Mouse (Mus musculus) forebrain, embryonic 12.5 days (tissue): ENCODE results near the gene Cacng8. TPM values are rescaled to one million over a fixed set of nuclear protein-coding genes. Genes with fewer than 3 reads are reported as not detected.

Experiments
- ATAC-seq: fragments of 200-750 bp; cut with Nextera tagmentation; 2 replicates; pipeline ENCODE4 v1.8.0; 2017; ENCODE audit warnings: moderate TSS enrichment; ENCODE audit not compliant: low FRiP score
- H3K27ac ChIP-seq: fragments of 300-500 bp; sonication (generic); 2 replicates; pipeline ENCODE4 v1.5.1; 2016; ENCODE audit warnings: mild to moderate bottlenecking
- H3K27me3 ChIP-seq: fragments of 300-500 bp; sonication (generic); 2 replicates; pipeline ENCODE4 v1.6.1; 2016; ENCODE audit warnings: mild to moderate bottlenecking
- H3K36me3 ChIP-seq: fragments of 300-500 bp; sonication (generic); replicated peaks from 2 replicates; pipeline ENCODE4 v1.6.1; 2016; ENCODE audit warnings: mild to moderate bottlenecking
- H3K4me1 ChIP-seq: fragments of 300-500 bp; sonication (generic); 2 replicates; pipeline ENCODE4 v1.6.1; 2016
- H3K4me2 ChIP-seq: fragments of 300-500 bp; sonication (generic); 2 replicates; pipeline ENCODE4 v1.6.1; 2016; ENCODE audit warnings: mild to moderate bottlenecking, moderate library complexity
- H3K4me3 ChIP-seq: fragments of 300-500 bp; sonication (generic); replicated peaks from 2 replicates; pipeline ENCODE4 v1.5.1; 2016; ENCODE audit warnings: mild to moderate bottlenecking
- H3K9ac ChIP-seq: fragments of 300-500 bp; sonication (generic); 2 replicates; pipeline ENCODE4 v1.6.1; 2016; ENCODE audit warnings: mild to moderate bottlenecking
- H3K9me3 ChIP-seq: fragments of 300-500 bp; sonication (generic); 2 replicates; pipeline ENCODE4 v1.6.1; 2016
- WGBS: fragments of 180-500 bp; shearing (Covaris S2); methylation state at CpG from one replicate; pipeline ENCODE4 v1.1.7; 2016; 5-methylcytosine and 5-hydroxymethylcytosine counted together
- polyA plus RNA-seq: library from polyadenylated mRNA; unstranded; fragments of >200 nt; fragmentation: Nextera tagmentation; extraction: Ambion mirVana; gene quantifications from 2 replicates; pipeline ENCODE4 v1.2.1, GENCODE M21; 2016

Cacng8 gene
- polyA plus RNA-seq, 1 experiment from 2014 or later: 8.2 TPM

DNA sequence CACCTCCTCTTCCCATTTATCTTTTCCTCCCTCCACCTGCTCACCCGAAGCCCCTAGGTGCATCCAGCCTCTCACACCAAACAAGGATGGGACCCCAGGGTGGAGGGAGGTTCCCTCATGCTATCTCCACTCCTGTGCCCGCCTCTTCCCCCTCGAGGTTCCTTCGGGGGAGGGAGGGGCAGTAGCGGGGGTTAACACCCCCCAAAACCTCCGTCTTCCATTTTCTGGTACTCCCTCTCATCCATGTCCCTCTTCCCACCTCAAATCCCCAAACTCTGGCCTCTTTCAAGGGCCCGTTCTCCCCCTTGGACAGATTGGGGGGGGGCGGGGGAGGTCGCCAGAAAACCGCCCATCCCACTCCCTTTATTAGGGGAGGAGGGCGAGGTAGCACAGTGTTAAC, 22.9 kb upstream of the Cacng8 start:
- WGBS: 13% methylated on average over 11 of the region's 11 CpGs
- Histone ChIP-seq H3K4me1 (peaks cover 13% of the 10 kb centered on the region), H3K4me3 (no peak overlapping the region), H3K36me3 (peaks cover 32% of the 10 kb centered on the region), H3K27me3 (peaks cover 24% of the 10 kb centered on the region; the same call in 1 of the 2 replicates), H3K9ac (0 out of 2 replicates have a peak overlapping the region, but pooled peaks have one; percentile 17), H3K9me3 (no peaks in the 10 kb centered on the region), H3K27ac (no peak overlapping the region), H3K4me2 (peak overlapping the region; percentile 27)
- ATAC-seq: no peak

DNA sequence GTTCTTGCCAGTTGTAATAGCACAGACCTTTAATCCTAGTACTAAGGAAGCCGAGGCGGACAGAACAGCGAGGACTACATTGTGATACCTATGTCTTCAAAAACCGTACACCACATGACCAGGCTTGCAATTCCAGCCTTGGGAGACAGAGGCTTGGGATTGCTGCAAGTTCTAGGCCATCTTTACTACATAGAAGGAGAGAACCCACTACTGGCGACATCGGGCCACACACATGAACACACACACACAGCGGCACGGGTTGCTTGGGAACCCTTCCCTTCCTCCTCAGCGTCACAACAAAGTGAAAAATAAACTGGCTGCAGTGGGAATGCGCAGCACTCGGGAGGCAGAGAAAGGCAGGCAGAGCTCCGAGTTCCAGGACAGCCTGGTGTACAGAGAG, 22.2 kb upstream of the Cacng8 start:
- Histone ChIP-seq H3K27me3 (peaks cover 24% of the 10 kb centered on the region; the same call in 1 of the 2 replicates), H3K27ac (no peak overlapping the region), H3K4me2 (no peak overlapping the region), H3K9me3 (no peaks in the 10 kb centered on the region), H3K4me1 (peaks cover 13% of the 10 kb centered on the region), H3K4me3 (no peak overlapping the region), H3K36me3 (peaks cover 31% of the 10 kb centered on the region), H3K9ac (no peak overlapping the region)
- WGBS: 32% methylated on average over 12 of the region's 12 CpGs
- 0 out of 2 replicates have a peak, but pooled peaks have one; percentile 33 for ATAC-seq

DNA sequence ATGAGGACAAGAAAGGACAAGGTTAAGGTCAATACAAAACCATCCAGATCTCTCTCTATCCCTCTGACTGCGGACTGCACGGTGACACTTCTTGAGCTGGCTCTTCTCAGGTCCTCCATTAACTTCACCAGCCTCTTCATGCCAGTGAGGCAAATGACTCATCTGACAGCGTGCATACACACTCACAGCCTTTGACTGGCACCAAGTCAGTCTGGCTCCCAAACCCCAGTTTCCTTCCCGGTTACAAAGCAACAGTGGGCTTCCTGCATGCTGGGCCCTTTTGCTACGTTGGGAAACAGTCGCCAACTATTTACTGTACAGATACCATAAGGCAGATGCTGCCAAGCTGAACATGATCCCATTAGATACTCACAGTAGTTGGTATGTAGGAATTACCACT, 21.3 kb upstream of the Cacng8 start:
- Histone ChIP-seq H3K9ac (no peak overlapping the region), H3K27ac (no peak overlapping the region), H3K4me2 (no peak overlapping the region), H3K27me3 (peaks cover 24% of the 10 kb centered on the region; the same call in 1 of the 2 replicates), H3K4me3 (no peak overlapping the region), H3K36me3 (peaks cover 26% of the 10 kb centered on the region), H3K4me1 (peaks cover 13% of the 10 kb centered on the region), H3K9me3 (no peaks in the 10 kb centered on the region)
- ATAC-seq: no peak
- WGBS: 81% methylated on average over 6 of the region's 6 CpGs

DNA sequence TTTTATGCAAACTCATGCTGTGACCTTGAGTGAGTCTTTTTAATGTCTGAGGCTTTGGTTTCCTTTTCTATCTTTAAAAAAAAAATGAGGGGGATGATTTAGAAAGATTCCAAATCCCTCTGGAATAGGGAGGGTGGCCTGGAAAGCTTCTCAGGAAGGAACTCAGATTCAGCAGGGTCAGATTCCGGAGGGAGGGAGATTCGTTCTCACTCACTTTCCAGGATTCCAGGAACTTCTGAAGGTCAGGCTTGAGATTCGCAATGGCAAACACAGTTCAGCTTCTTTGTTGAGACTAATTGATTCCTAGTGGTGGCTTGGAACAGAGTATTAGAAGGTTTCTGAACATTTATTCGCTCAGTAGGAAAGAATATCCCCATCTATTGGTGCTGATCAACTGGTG, 20.1 kb upstream of the Cacng8 start:
- Histone ChIP-seq H3K9me3 (no peaks in the 10 kb centered on the region), H3K27ac (no peak overlapping the region), H3K9ac (no peak overlapping the region), H3K27me3 (peaks cover 22% of the 10 kb centered on the region; the same call in 1 of the 2 replicates), H3K4me3 (no peak overlapping the region), H3K36me3 (peaks cover 14% of the 10 kb centered on the region; the same call in 1 of the 2 replicates), H3K4me2 (no peak overlapping the region), H3K4me1 (peaks cover 13% of the 10 kb centered on the region)
- ATAC-seq: no peak
- 59% methylated on average over 4 of the region's 4 CpGs for WGBS

DNA sequence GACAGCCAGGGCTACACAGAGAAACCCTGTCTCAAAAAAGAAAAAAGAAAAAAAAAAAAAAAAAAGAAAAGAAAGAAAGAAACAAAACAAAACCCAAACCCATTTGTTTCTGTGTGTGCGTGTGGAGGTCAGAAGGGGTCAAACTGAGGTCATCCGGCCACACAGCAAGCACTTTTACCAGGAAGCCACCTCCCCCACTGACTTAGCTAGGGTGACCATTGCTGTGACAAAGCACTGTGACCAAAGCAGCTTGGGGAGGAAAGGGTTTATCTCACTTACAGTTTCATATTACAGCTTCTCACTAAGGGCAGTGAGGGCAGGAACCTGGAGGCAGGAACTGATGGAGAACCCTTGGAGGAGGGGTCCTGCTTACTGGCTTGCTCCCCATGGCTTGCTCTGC, 18.1 kb upstream of the Cacng8 start:
- WGBS: 63% methylated on average over 2 of the region's 2 CpGs
- ATAC-seq: no peak
- Histone ChIP-seq H3K9ac (no peak overlapping the region), H3K4me1 (peaks cover 8% of the 10 kb centered on the region), H3K4me2 (no peak overlapping the region), H3K9me3 (no peaks in the 10 kb centered on the region), H3K36me3 (no peaks in the 10 kb centered on the region), H3K27me3 (peaks cover 3% of the 10 kb centered on the region; the same call in 1 of the 2 replicates), H3K4me3 (no peak overlapping the region), H3K27ac (no peak overlapping the region)

DNA sequence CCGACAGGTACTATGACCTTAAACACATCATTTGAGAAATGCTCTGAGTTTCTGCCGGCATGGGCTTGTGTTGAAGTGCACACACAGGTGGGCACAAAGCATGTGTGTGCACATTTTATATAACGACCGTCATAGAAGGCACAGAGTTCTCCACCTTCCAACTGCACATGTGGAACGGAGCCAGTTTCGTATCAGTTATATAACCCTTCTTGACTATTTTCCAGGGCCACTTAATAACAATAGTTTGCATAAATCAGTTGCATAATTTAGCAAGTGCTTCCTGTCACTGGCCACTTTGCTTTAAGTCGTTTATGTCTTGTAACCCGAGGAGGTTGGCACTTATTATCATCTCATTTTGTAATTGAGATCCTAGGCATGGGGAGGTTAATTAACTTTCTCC, 16.7 kb upstream of the Cacng8 start:
- H3K4me1 ChIP-seq: no peaks in the 10 kb centered on the region
- no peak overlapping the region for H3K4me3 ChIP-seq
- H3K36me3 ChIP-seq: no peaks in the 10 kb centered on the region
- no peak overlapping the region for H3K9ac ChIP-seq
- H3K4me2 ChIP-seq: no peak overlapping the region
- no peak overlapping the region for H3K27ac ChIP-seq
- WGBS: 81% methylated on average over 8 of the region's 8 CpGs
- no peak for ATAC-seq
- no peaks in the 10 kb centered on the region for H3K27me3 ChIP-seq
- H3K9me3 ChIP-seq: no peaks in the 10 kb centered on the region

DNA sequence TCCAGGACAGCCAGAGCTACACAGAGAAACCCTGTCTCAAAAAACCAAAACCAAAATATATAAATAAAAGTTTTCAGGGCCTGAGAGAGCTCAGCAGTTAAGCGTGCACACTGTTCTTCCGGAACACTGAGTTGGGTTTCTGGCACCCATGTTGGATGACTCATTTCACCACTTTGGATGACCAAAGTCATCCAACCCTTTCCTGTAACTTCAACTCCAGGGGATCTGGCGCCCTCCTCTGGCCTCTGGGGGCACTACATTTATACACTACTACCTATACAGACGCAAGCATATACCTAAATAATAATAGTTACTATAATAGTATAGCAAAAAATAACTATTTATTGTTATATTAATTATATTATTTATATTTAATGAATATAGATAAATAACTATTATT, 13.7 kb upstream of the Cacng8 start:
- Histone ChIP-seq H3K27me3 (no peaks in the 10 kb centered on the region), H3K4me2 (no peak overlapping the region), H3K4me3 (no peak overlapping the region), H3K4me1 (no peaks in the 10 kb centered on the region), H3K9ac (no peak overlapping the region), H3K9me3 (no peaks in the 10 kb centered on the region), H3K27ac (no peak overlapping the region), H3K36me3 (no peaks in the 10 kb centered on the region)
- no peak for ATAC-seq
- 50% methylated on average over 4 of the region's 4 CpGs for WGBS

DNA sequence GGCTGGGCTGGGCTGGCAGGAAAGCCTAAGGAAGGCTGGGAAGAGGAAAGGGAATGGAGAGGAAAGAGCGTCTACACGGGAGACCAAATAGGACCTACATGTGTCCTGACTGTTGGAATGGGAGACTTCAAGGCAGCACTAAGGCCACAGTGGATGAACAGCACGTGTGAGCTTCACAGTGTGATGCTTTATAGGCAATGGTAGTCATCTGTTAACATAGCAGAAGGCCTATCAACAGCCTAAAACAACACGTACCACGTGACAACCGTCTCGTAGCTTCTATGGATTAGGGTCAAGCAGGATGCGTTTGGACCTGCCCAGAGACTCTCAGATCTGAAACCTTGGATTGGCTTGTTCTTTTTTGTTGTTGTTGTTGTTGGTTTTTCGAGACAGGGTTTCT, 8.4 kb upstream of the Cacng8 start:
- WGBS: 82% methylated on average over 9 of the region's 9 CpGs
- no peak overlapping the region for H3K27ac ChIP-seq
- H3K27me3 ChIP-seq: no peaks in the 10 kb centered on the region
- no peaks in the 10 kb centered on the region for H3K36me3 ChIP-seq
- no peaks in the 10 kb centered on the region for H3K4me1 ChIP-seq
- ATAC-seq: no peak
- no peak overlapping the region for H3K4me2 ChIP-seq
- no peak overlapping the region for H3K9ac ChIP-seq
- no peaks in the 10 kb centered on the region for H3K9me3 ChIP-seq
- H3K4me3 ChIP-seq: no peak overlapping the region

DNA sequence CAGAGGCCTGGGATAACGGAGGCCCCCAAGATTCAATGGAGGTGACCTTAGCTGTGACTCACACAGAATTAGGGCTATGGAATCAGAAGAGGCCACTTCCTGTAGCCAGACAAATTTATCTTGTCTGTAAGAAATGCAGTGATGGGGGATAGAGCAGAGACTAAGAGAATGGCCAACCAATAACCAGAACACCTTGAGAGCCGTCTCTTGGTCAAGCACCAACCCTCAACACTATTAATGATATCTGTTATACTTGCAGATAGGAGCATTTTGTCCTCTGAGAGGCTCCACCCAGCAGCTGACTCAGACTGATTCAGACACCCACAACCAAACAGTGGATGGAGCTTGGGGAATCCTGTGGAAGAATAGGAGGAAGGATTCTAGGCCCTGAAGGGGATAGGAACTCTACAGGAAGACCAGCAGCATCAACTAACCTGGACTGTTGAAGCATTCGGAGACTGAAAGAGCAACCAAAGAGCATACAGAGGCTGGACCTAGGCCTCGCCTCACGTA, 5.6 kb upstream of the Cacng8 start:
- 93% methylated on average over 5 of the region's 5 CpGs for WGBS
- H3K4me2 ChIP-seq: no peak overlapping the region
- H3K27ac ChIP-seq: no peak overlapping the region
- ATAC-seq: no peak
- H3K4me3 ChIP-seq: no peak overlapping the region
- peaks cover 15% of the 10 kb centered on the region for H3K4me1 ChIP-seq
- no peak overlapping the region for H3K9ac ChIP-seq
- H3K9me3 ChIP-seq: no peaks in the 10 kb centered on the region
- H3K27me3 ChIP-seq: no peaks in the 10 kb centered on the region
- no peaks in the 10 kb centered on the region for H3K36me3 ChIP-seq

DNA sequence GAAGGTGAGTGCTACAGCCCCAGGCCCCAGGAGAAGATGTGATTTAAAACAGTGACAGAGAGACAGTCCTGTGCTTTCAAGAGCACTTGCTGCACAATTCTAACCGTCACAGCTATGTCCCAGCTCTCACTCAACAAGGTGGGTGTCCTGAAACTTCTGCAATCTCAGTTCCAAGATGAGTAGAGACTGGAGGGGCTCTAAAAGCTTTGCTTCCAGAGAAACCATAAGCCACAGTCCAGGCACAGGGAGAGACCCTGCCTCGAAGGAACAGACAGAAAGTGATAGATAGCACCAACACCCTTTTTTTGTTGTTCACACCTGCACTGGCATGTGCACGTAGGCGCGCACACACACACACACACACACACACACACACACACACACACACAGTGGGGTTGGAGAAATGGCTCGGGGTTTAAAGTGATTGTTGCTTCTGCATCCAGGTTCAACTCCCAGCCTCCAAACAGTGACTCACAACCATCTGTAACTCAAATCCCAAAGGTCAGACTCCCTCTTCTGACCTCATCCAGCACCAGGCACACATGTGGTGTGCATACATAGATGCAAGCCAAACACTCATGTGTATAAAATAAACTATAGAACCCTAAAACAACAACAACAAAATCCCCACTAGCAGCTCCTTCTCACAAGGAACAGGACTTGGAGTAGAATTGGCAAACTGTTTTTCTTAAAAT, 4.3 kb upstream of the Cacng8 start:
- no peak overlapping the region for H3K4me2 ChIP-seq
- no peak overlapping the region for H3K4me3 ChIP-seq
- H3K27ac ChIP-seq: no peak overlapping the region
- no peak overlapping the region for H3K9ac ChIP-seq
- no peaks in the 10 kb centered on the region for H3K36me3 ChIP-seq
- WGBS: 88% methylated on average over 6 of the region's 6 CpGs
- no peak for ATAC-seq
- peaks cover 18% of the 10 kb centered on the region for H3K4me1 ChIP-seq
- H3K9me3 ChIP-seq: no peaks in the 10 kb centered on the region
- no peaks in the 10 kb centered on the region for H3K27me3 ChIP-seq

DNA sequence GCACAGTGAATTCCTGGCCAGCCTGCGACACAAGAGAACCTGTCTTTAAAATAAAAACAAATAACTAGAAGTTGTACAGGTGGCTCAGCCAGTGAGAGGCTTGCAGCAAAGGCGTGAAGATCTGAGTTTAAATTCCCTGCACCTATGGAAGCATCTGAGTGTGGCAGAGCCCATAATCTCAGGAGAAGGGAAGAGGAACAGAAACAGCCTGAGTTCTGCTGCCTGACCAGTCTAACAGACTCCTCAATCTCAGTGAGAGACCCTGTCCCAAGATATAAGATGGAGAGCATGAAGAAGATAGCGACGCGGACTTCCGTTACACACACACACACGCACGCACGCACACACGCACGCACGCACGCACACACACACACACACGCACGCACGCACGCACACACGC, 2.7 kb upstream of the Cacng8 start:
- H3K4me2 ChIP-seq: peak overlapping the region; percentile 21; the same call in 1 of the 2 replicates
- no peak overlapping the region for H3K27ac ChIP-seq
- no peaks in the 10 kb centered on the region for H3K9me3 ChIP-seq
- H3K4me3 ChIP-seq: no peak overlapping the region
- H3K27me3 ChIP-seq: no peaks in the 10 kb centered on the region
- ATAC-seq: no peak
- H3K4me1 ChIP-seq: peaks cover 31% of the 10 kb centered on the region
- no peaks in the 10 kb centered on the region for H3K36me3 ChIP-seq
- WGBS: 84% methylated on average over 18 of the region's 18 CpGs
- no peak overlapping the region for H3K9ac ChIP-seq

DNA sequence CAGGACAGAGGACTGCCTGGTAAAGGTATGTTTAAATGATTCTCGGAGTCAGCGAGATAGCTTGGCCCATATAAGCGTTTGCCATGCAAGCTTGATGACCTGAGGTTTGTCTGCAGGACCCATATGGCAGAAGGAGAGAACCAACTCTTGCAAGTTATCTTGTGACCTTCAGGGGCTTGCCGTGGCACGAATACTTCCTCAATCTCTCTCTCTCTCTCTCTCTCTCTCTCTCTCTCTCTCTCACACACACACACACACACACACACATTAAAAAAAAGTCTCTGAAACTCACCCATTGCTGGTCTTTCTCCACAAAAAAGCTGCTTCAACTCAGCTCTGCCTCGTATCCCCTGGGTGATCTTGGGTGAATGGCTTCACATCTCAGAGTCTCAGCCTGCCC, 1.6 kb upstream of the Cacng8 start:
- Histone ChIP-seq H3K9ac (no peak overlapping the region), H3K4me3 (peak overlapping the region; percentile 47; the same call in 1 of the 2 replicates), H3K9me3 (no peaks in the 10 kb centered on the region), H3K27me3 (no peaks in the 10 kb centered on the region), H3K4me2 (peak overlapping the region; percentile 69), H3K27ac (no peak overlapping the region), H3K4me1 (peaks cover 31% of the 10 kb centered on the region), H3K36me3 (peaks cover under 1% of the 10 kb centered on the region)
- 64% methylated on average over 6 of the region's 6 CpGs for WGBS
- ATAC-seq: no peak
